Mouse (Mus musculus): ENCODE data around the gene Clmp.
"Not testable (repeated sequence)": the region's sequence is repeated elsewhere in the genome, so short reads cannot be mapped to it uniquely, and the experiment has no call there.

Clmp gene

GRCm38 (mm10) chr9:40780892-40781725 lies 95.3 kb downstream of the Clmp start:
- no peak for DNase-seq

DNA sequence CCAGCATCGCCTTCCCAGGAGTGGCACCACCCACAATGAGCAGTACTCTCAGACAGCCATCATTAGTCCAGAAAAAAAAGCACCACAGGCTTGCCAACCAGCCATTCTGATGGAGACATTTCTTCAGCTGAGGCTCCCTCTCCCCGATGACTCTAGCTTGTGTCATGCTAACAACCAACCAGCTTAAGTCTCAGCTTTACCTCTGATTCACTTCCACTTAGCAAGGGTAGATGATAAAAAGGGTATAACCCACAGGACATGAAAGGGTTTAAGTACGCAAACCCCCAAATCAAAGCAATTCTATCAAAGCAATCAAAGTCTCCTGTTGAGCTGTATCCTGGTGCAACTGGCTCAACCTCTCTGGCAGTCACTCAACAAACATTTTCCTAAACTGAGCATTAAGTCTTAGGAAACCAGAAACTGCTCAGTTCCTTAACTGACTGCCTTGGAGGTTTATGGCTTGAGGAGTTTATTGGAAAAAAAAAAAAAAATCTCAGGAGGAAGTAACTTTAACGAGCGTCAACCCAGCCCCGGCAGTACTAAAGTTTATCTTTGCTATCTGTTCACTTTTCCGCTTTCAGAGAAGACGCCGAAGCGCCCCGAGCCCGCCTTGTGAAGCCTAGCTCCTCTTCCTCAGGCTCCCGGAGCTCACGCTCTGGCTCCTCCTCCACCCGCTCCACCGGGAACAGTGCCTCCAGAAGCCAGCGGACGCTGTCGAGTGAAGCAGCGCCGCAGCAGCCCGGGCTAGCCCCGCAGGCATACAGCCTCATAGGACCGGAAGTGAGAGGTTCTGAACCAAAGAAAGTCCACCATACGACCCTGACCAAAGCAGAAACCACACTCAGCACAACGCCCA lies 96.2 kb downstream of the Clmp start:
- DNase-seq: no peak

DNA sequence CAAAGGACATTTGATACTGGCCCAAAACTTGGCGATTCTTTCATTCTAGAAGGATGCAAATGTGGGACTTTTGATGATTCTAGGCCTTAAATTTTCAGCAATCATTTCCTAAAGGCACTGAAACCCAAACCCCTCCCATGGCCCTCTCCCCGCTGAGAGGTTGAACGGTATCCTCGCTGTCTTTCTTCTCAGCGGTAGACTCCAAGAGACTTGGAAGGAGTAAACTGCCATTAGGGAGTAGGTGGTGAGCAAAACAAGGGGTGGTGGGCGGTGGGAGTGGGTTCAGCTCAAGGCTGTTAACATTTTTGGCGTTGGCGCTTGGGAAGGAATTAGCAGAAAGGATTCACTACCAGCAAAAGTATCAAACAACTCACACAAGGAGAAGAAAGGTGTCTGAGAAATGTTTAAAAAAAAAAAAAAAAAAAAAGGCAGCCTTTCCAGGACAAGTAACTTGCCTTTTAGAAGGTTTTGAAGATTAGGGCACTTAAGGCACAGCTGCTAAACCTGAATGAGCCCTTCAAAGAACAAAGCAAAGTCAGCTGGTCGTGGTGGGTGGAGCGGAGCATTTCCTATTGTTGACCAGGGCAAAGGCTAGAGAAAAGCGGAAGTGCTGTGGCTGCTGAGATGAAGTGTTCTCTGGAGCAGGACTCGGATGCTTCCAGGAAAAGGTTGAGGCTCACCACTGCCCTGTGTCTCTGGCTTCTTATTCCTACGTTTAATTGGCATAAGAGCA lies 98.0 kb downstream of the Clmp start:
- DNase-seq: no peak

DNA sequence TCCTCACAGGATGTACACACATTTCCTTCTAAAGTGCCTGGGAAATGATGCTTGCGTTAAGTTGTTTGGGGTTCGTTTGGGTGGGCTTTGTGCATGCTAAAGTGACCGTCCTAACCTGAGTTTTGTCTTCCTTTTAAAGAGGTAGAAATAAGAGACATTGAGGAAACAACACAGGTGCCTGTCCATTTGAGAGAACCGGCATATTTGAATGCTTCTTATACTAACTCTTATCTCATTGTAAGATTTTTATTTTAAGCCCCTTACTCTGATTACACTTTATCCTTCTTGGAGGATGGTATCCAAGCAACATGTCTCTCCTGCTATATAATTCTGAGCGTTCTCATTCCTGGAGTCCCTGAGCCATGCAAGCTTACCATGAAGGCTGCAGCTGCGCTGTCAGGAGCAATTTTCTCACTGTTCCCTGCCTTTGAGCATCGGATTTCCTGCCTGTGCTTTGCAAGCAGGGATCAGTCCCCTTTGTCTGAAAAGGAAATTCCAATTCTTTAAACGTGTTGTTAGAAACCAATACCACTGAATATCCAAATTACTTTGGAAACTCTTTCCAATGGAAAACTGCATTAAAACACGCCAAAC lies 98.7 kb downstream of the Clmp start:
- DNase-seq: no peak

DNA sequence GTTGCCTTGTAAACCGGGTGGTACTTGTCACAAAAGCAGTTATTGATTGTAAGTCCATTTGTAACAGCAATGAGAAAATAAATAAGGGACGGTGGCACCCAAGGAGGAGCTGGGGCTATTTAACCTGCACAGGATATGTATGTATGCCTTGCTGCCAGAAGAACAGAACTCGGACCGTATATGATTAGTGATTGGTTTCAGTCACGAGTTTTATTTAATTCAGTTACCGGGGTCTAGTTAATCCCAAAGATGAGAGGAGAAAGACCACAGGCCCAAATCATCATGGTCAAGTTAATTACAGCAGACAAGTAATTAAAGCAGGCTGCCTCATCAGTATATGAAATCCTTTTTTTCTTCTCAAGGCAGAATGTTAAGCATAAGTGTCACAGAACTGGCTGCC lies 99.7 kb downstream of the Clmp start:
- no peak for DNase-seq

- not testable (repeated sequence) for DNase-seq
Measured at GRCm38 (mm10) chr9:40786820-40787219, 101.1 kb downstream of the Clmp start.

GRCm38 (mm10) chr9:40791864-40792633 lies 106.3 kb downstream of the Clmp start:
- DNase-seq: no peak

DNA sequence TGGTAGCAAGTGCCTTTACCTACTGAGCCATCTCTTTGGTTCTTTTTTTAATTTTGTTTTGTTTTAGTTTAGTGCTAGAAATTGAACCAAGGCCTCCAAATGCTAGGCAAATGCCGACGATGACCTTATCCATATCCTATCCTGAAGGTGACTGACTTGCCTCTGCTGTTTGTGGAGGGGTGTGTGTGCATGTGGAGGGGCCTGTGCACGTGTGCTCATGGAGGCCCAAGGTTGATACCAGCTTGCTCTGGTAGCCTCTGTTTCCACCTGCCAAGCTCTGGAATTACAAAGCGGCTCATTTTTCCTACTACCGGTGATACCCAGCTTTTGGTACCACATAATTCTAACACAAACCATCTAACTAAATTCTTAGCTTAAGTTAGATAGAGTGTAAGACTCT lies 107.8 kb downstream of the Clmp start:
- DNase-seq: no peak

- DNase-seq: no peak
Measured at GRCm38 (mm10) chr9:40794251-40794650, 108.5 kb downstream of the Clmp start.

DNA sequence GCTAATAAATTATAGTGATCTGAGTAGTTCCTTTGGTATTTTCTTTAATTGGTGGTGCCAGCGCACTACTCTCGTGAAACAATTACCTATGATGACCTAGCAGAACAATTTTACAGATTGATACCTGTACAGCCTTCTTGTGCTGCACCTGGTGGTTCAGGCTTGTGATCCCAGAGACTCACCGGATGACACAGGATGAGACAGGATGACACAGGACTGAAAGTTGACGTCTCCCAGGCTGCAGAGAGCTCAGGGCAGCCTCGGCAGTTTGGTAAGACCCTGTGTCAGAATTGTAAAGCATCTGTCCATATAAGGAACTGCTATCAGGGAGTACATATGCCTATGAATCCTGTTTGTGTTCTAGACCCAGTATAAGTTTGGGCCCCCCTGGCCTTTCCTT lies 109.2 kb downstream of the Clmp start:
- no peak for DNase-seq

DNA sequence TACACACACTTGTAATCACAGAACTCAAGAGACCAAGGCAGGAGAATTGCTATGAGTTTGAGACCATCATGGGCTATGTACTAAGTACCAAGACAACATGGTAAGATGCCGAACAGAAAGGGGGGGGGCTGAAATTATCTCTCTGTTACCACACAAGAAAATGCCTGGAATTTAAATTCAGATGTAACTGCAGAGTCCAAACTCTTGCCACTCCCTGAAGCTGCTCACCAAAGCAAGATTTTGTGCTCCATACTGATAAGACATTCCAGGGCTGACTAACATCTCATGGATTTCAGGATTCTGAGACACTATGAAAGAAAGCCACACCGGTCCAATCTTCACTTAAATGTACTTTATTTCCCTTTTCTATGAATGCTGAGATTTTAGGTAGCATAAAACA lies 109.8 kb downstream of the Clmp start:
- no peak for DNase-seq

GRCm38 (mm10) chr9:40796054-40796453 lies 110.3 kb downstream of the Clmp start:
- DNase-seq: no peak

DNA sequence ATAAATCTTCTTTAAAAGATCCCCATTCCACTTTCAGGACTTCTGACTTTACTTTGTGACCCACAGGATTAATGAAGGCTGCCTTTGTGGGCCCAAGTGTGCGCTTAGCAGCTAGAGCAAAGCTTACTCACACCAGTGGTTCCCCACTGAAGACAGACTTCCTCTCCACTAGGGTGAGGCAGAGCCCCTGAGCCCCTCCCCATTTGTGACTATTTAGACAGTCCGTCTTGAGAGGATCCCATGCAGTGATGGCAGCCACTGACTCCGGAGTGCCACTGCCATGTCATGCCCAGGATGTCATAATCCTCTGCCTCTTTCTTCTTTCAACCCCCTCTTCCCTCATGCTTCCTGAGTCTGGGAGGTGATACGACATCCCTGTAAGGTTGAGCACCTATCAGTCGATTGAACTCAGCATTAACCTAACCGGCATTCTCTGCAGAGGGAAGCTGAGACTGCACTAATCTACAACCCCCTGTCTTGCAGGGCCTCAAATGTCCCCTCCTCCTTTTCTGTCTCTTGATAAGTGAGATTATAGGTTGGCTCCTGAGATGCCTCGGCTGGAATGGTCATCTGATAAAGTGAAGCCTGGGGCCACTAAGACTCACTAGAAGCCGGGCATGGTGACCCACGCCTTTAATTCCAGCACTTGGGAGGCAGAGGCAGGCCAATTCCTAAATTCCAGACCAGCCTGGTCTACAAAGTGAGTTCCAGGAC lies 112.6 kb downstream of the Clmp start:
- no peak for DNase-seq

- DNase-seq: no peak
Measured at GRCm38 (mm10) chr9:40799112-40799511, 113.3 kb downstream of the Clmp start.

- peak; percentile 74 for DNase-seq
Measured at GRCm38 (mm10) chr9:40799837-40800501, 114.2 kb downstream of the Clmp start.

DNA sequence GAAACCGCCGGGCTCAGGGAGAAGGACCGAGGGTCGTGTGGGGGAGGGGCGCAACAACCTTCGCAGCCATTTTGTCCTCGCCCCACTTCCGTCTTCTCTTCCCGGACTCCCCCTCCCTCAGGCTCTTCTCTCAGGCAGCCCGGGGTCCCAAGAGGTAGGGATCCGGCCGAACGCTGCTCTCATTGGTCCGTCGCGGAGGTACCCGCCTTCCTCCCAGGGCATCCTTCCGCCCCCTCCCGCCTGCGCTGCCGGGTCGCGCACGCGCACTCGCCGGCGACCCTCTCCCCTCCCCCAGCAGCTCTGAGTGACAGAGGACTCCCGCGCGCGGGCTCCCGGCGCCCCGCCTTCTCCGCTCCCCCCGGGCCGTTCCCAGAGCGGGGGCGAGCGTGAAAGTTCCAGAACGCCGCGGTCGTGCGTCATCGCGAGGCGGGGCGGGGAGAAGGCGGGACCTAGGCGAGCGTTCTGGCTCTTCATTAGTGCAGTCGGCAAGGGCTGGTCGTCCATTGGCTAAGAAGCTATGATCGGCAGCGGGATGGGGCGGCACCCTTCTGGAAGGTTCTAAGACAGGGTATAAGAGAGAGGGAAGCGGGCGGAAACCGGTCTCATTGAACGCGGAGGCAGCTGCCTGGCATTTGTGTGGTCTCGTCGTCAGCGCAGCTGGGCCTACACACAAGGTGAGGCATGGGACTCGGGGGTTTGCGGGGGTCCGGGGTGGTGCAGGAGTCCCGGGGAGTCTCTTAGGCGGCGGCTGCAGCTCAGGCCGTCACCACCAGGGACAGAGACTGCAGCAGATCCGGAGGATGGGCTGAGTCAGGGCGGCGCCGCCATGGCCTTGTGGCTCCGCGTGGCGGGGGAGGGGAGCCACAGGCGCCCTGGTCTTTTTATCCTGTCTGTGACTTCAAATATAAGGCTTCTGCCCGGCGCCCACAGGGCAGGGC lies 115.2 kb downstream of the Clmp start, which contains the start of gene Hspa8:
Gene Hspa8, plus strand, starts transcription at position 310 of the 938 bp plus-strand sequence.
- DNase-seq: peak; percentile 100

DNA sequence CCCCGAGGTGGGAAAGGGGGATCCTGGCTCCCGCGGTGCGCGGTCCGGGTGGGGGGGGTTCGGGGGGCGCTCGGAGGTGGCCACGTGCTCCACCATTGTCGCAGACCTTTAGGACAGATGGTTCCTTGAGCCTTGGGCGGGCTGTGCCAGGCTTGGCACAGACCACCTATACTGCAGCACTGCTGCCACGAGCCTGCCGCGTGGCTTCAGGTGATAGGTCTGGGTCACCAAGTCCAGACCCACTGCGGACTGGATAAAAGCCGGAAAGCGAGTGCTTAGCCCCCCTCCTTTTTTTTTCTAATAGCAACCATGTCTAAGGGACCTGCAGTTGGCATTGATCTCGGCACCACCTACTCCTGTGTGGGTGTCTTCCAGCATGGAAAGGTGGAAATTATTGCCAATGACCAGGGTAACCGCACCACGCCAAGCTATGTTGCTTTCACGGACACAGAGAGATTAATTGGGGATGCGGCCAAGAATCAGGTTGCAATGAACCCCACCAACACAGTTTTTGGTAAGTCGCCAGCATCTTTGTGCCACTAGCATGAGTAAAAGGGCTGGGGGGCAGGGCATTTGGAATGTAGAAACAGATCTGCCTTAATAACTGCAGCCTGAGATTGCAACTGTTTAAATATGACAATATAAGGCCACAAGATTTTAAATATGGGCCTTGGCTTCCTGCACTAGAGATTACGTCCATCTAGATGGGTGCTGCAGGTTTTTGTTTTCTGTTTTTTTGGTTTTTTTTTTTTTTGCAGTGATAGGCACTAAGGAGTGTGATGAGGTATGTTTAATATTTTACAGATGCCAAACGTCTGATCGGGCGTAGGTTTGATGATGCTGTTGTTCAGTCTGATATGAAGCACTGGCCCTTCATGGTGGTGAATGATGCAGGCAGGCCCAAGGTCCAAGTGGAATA lies 116.1 kb downstream of the Clmp start:
- peak; percentile 71 for DNase-seq

DNA sequence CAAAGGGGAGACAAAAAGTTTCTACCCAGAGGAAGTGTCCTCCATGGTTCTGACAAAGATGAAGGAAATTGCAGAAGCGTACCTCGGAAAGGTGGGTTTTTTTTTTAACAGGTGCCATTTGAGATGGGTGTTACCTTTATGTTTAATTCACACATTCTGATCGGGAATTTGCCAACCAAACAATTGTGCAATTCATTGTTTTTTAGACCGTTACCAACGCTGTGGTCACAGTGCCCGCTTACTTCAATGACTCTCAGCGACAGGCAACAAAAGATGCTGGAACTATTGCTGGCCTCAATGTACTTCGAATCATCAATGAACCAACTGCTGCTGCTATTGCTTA lies 116.7 kb downstream of the Clmp start:
- not testable (repeated sequence) for DNase-seq

DNA sequence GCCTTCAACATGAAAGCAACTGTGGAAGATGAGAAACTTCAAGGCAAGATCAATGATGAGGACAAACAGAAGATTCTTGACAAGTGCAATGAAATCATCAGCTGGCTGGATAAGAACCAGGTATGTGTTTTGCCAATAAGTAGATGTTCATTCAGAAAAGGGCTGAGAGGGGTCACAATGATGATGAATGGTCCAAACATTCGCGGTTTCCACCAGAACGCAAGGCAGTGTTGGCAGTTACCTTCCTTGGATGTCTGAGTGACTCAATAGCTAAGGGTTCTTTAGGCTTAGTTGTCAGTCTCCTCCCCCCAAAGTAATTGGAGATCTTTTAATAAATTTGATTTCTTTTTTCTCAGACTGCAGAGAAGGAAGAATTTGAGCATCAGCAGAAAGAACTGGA lies 118.8 kb downstream of the Clmp start:
- not testable (repeated sequence) for DNase-seq

All from cerebellum, adult 11 months (tissue).